Mouse (Mus musculus): Measurements from ENCODE around the gene Cd300lf.

DNA sequence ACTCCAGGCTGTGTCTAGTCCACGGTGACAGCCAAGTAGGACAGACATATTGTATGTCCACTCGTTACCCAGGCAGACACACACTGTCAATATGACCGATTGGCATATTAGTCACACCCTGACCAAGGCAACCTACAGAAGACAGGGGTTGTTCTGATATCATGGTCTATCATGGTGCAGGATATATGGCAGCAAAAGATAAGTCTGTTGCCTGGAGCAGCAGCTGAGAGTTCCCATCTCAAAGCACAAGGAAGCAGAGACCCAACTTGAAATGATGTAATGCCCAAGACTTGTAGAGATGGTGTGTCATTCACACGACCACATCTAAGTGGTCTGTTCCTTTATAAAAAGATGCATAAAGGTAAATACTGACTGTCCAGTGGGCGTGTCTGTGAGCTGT is 55.1 kb downstream of the Cd300lf start:
- TF ChIP-seq CTCF (IDR thresholded peaks at IDR 0.05; ENCODE audit: borderline replicate concordance, insufficient read depth, low read length) (no peak), POLR2A (IDR thresholded peaks at IDR 0.05; ENCODE audit: low read depth, low read length) (no peak)
